ENCODE assay signal across 9 mouse cellular contexts in genomic region chr4:41631390-41631789, GRCm38 (mm10). TPM values are rescaled to one million over a fixed set of nuclear protein-coding genes. Genes with fewer than 3 reads are reported as not detected.
DNase-seq lines count a peak whose midpoint lies in the region; ATAC-seq and TF ChIP-seq lines count a peak whose summit lies in the region.
"Had no signal": no experiment of that assay in that cellular context is flagged by ENCODE, and none has a peak within 500 bp of the region (broad histone marks: within the 10 kb centered on the region; RNA-seq: fewer than 3 reads in every experiment).

No protein-coding gene starts in this region.

- no peaks in the 10 kb centered on the region for H3K27me3 ChIP-seq in stomach, postnatal 0 days (ENCODE audit: control insufficient read depth, insufficient read depth, low read length)

- no peaks in the 10 kb centered on the region for H3K36me3 ChIP-seq in stomach, postnatal 0 days (ENCODE audit: control insufficient read depth, insufficient read depth, low read length)

- no peaks in the 10 kb centered on the region for H3K9me3 ChIP-seq in stomach, postnatal 0 days (ENCODE audit: control insufficient read depth, low read length)
- H3K9me3 ChIP-seq: megakaryocyte, embryonic 14.5 days had no signal

- TF ChIP-seq CTCF in stomach, postnatal 0 days (IDR thresholded peaks at IDR 0.05; ENCODE audit: low read depth): no peak

- H3K4me1 ChIP-seq in stomach, postnatal 0 days (replicated peaks; ENCODE audit: control insufficient read depth, insufficient read depth): peaks cover 8% of the 10 kb centered on the region; the same call in 1 of the 2 replicates

- 4% methylated on average over 11 of the region's 11 CpGs for WGBS in stomach, postnatal 0 days

- peak; percentile 42 for DNase-seq in gastrocnemius, adult 18-20 months (ENCODE audit: low spot score)
- DNase-seq in gastrocnemius, adult 8-10 months (ENCODE audit: low spot score in 2 of 2): no peak
- DNase-seq in cerebellum, adult 9-10 months: peak; percentile 71
- peak; percentile 56 for DNase-seq in heart, adult 8-10 months (ENCODE audit: low spot score)
- DNase-seq in kidney, adult 9 months: peak; percentile 37
- DNase-seq in lung, postnatal 14 days: peak; percentile 36
- peak; percentile 25 for DNase-seq in stomach, postnatal 0 days (ENCODE audit: low spot score)
- DNase-seq in thymus, postnatal 14 days: no peak

- 0 out of 2 replicates have a peak overlapping the region, but pooled peaks have one; percentile 11 for H3K4me2 ChIP-seq in stomach, postnatal 0 days (replicated peaks; ENCODE audit: low read depth)

- no peak overlapping the region for H3K4me3 ChIP-seq in stomach, postnatal 0 days (ENCODE audit: low read depth, low read length)
- H3K4me3 ChIP-seq: megakaryocyte, embryonic 14.5 days had no signal

- no peak overlapping the region for H3K9ac ChIP-seq in stomach, postnatal 0 days (ENCODE audit: low read length)

- TF ChIP-seq EP300 in stomach, postnatal 0 days (optimal IDR thresholded peaks at IDR 0.05): no peak

- no peak; the same call in 1 of the 2 replicates for ATAC-seq in stomach, postnatal 0 days (ENCODE audit: low FRiP score, low TSS enrichment)

- peak overlapping the region; percentile 56 for H3K27ac ChIP-seq in stomach, postnatal 0 days (replicated peaks)

RNA-seq across cellular contexts. Expression of gene Enho, which starts 8.7 kb away (rescaled TPM):
- 10 to 100 TPM in 1 of 2 experiments, 1 to 10 TPM in 1; 8.6 to 15.3 TPM for total RNA-seq in gastrocnemius, adult 18-20 months (2021)
- total RNA-seq in gastrocnemius, adult 8-10 months (2022): 10 to 100 TPM in 3 of 4 experiments, 1 to 10 TPM in 1; 8.4 to 13.1 (median 10.3) TPM
- total RNA-seq in heart, adult 8-10 months (2022): 10 to 100 TPM in 2 of 4 experiments, 1 to 10 TPM in 2; 8.9 to 13.9 (median 11.1) TPM
- polyA plus RNA-seq in stomach, postnatal 0 days (2015; fragmentation: Nextera tagmentation; extraction: Ambion mirVana): 50.5 and 55.4 TPM in 2 replicates

Comparison
In these comparisons a context has a peak if more than half of its experiments do, and no peak if none do; other contexts are left out.
1. DNase-seq: peak in gastrocnemius, adult 18-20 months (single experiment), cerebellum, adult 9-10 months (single experiment), heart, adult 8-10 months (single experiment), kidney, adult 9 months (single experiment), lung, postnatal 14 days (single experiment) and stomach, postnatal 0 days (single experiment); none in gastrocnemius, adult 8-10 months (0 of 2) and thymus, postnatal 14 days (single experiment).